Mouse (Mus musculus) gastrocnemius, adult 18-20 months (tissue): ENCODE measurements around the gene Cep170b. TPM values are rescaled to one million over a fixed set of nuclear protein-coding genes. Genes with fewer than 3 reads are reported as not detected.

Experiments used
- DNase-seq: peaks from one replicate; pipeline ENCODE4 v3.0.0; 2021; ENCODE audit warnings: low spot score
- total RNA-seq, 2 experiments: library from RNA; stranded (reverse); gene quantifications; 2 replicates each; pipeline ENCODE4 v1.2.3; 2021

Gene Cep170b
- total RNA-seq, 2 experiments from 2014 or later, result 9.0 to 12.8 TPM

GRCm38 (mm10) chr12:112762018-112762417, 41.8 kb downstream of the Cep170b start:
- no peak for DNase-seq

GRCm38 (mm10) chr12:112763176-112763575, 42.9 kb downstream of the Cep170b start:
- no peak for DNase-seq

- no peak for DNase-seq
Observed at GRCm38 (mm10) chr12:112764141-112764540, 43.9 kb downstream of the Cep170b start.

GRCm38 (mm10) chr12:112764991-112765390, 44.7 kb downstream of the Cep170b start:
- no peak for DNase-seq

GRCm38 (mm10) chr12:112766586-112766985, 46.3 kb downstream of the Cep170b start:
- DNase-seq, result no peak

GRCm38 (mm10) chr12:112767036-112767890, 47.0 kb downstream of the Cep170b start:
- DNase-seq, result no peak

GRCm38 (mm10) chr12:112768166-112768565, 47.9 kb downstream of the Cep170b start:
- no peak for DNase-seq

- no peak for DNase-seq
Observed at GRCm38 (mm10) chr12:112769031-112769430, 48.8 kb downstream of the Cep170b start.

GRCm38 (mm10) chr12:112769751-112770150, 49.5 kb downstream of the Cep170b start:
- no peak for DNase-seq

- no peak for DNase-seq
Observed at GRCm38 (mm10) chr12:112770396-112770795, 50.1 kb downstream of the Cep170b start.

GRCm38 (mm10) chr12:112772306-112772705, 52.1 kb downstream of the Cep170b start:
- no peak for DNase-seq

GRCm38 (mm10) chr12:112773366-112773765, 53.1 kb downstream of the Cep170b start:
- DNase-seq, result no peak

- no peak for DNase-seq
Observed at GRCm38 (mm10) chr12:112774026-112774425, 53.8 kb downstream of the Cep170b start.

GRCm38 (mm10) chr12:112774481-112774880, 54.2 kb downstream of the Cep170b start:
- no peak for DNase-seq

GRCm38 (mm10) chr12:112791026-112791425, 70.8 kb downstream of the Cep170b start:
- no peak for DNase-seq

GRCm38 (mm10) chr12:112793601-112794355, 73.5 kb downstream of the Cep170b start:
- DNase-seq, result peak; percentile 45

GRCm38 (mm10) chr12:112794356-112794816, 74.1 kb downstream of the Cep170b start:
- DNase-seq, result no peak

- DNase-seq, result no peak
Observed at GRCm38 (mm10) chr12:112794998-112795397, 74.7 kb downstream of the Cep170b start.

- DNase-seq, result peak; percentile 59
Observed at GRCm38 (mm10) chr12:112795466-112796104, 75.3 kb downstream of the Cep170b start.
